Mouse (Mus musculus) left cerebral cortex, adult 2 months (tissue): ENCODE results near the gene Rpl26. TPM values are rescaled to one million over a fixed set of nuclear protein-coding genes. Genes with fewer than 3 reads are reported as not detected.
A peak's percentile ranks its signal among the peaks of the same experiment; 100 is the strongest.

Experiments
- DNase-seq, 2 experiments: peaks; one replicate each; pipeline ENCODE4 v3.0.0; 2021 to 2022; ENCODE audit warnings: low spot score in 2 of 2, mixed read lengths in 1 of 2; ENCODE audit errors: extremely low spot score in 1 of 2
- H3K27ac ChIP-seq: fragments of 200-600 bp; 2 replicates; pipeline ENCODE4 v1.8.1; 2022
- H3K4me3 ChIP-seq: fragments of 200-600 bp; 2 replicates; pipeline ENCODE4 v1.8.1; 2022
- CTCF ChIP-seq: fragments of 200-600 bp; IDR thresholded peaks from 2 replicates; pipeline ENCODE4 v1.8.1; 2022; ENCODE audit warnings: antibody characterized with exemption, mild to moderate bottlenecking, moderate library complexity
- intact Hi-C: fragments of 180-260 bp; cut with DNase I; formaldehyde crosslinking; loops from one replicate; pipeline ENCODE4 v1.15.1; 2025
- total RNA-seq, 2 experiments: library from RNA; stranded (reverse); gene quantifications; 2 replicates each; pipeline ENCODE4 v1.2.3; 2021

Rpl26 gene
- total RNA-seq, 2 experiments from 2014 or later = 727 to 749 TPM

DNA sequence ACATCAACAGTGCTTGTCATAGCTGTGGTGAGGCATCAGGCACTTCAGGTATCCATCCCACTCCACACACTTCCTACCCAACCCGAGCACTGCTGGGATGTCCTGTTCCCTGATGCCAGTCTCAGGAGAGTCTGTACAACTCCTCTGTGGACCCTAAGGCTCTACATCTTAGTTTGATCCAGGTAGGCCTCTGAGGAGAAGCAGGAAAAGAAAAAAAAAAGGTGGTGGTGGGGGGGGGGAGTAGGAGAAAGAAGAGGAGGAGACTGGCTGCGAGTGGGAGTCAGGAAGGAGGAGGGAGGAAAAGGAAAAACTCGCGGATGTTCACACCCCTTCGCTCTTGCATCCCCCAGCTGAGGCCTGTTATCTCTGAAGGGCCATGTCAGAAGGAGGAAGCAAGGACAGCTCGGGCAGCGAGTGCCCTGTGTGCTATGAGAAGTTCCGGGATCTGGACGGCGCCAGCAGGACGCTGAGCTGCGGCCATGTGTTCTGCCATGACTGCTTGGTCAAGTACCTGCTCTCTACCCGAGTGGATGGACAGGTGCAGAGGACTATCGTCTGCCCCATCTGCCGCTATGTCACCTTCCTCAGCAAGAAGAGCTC, 9.1 kb upstream of the Rpl26 start:
- intact Hi-C loops = no loop called here
- TF ChIP-seq CTCF = no peak
- DNase-seq = no peak
- H3K4me3 ChIP-seq = no peak overlapping the region
- no peak overlapping the region for H3K27ac ChIP-seq

DNA sequence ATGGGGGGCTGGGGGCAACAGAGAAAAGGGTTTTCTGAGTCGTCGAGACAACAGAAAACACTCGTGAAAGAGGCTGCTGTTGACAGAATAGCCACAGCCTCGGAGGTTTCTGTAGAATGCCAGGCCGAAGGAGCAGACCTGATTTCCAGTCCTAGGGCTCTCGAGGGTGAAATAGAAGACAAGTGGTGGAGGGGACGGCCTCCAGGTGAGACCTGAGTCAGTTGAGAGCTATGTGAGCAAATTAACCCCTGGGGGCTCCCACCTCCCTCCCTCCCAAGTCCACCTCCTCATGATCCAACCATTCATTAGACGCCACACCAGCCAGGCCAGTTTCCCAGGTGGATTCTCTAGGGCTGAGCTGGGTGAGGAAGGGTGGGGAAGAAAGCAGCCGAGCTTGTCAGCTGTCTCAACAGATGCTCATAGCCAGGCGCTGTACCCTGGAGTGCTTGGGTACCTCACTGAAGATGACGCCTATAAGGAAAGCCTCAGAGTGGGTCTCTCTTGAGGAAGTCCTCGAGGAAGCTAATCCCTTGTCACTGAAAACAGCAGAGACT, 7.4 kb upstream of the Rpl26 start:
- no peak for TF ChIP-seq CTCF
- no peak for DNase-seq
- Histone ChIP-seq H3K4me3 (no peak overlapping the region), H3K27ac (no peak overlapping the region)
- intact Hi-C loops = no loop called here

DNA sequence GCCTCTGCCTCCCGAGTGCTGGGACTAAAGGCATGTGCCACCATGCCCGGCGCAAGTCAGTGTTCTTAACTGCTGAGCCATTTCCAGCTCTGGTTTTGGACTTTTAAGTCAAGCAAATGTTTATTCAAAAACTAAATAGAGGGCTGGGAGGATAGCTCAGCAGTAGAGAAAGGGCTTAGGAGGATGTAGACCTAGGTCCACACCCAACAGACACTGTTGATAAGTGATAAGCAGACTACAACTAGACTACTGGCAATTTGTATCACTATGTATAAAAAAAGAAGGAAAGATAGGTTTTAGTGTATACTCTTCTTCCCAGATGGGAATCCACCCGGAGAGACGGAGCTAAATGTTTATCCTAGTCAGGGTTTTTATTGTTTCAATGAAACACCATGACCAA, 5.1 kb upstream of the Rpl26 start:
- Histone ChIP-seq H3K4me3 (no peak overlapping the region), H3K27ac (no peak overlapping the region)
- intact Hi-C loops = no loop called here
- no peak for DNase-seq
- TF ChIP-seq CTCF = no peak

- DNase-seq = no peak
- intact Hi-C loops = no loop called here
These were observed 4.3 kb upstream of the Rpl26 start for GRCm38 (mm10) chr11:68897120-68897519.

DNA sequence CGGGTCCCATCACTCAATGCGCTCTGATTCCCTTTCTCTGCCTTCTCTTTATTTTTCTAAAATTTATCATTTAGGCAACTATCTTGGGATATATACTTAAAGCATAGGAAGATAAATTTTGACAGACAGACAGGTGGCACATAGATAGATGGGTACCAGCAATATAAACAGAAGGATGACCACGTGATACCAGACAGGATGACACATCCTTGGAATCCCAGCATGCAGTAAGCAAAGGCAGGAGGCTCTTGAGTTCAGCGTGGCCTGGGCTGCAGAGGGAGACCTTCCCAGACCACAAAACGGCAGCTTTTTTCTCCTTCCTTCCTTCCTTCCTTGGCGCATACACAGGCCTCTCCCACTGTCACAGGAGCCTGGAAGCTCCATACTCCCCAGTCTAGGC, 3.5 kb upstream of the Rpl26 start:
- Histone ChIP-seq H3K27ac (no peak overlapping the region), H3K4me3 (no peak overlapping the region)
- intact Hi-C loops = no loop called here
- no peak for DNase-seq
- TF ChIP-seq CTCF = no peak

More at GRCm38 (mm10) chr11:68897120-68897519, 4.3 kb upstream of the Rpl26 start:
- H3K27ac ChIP-seq = no peak overlapping the region
- H3K4me3 ChIP-seq = no peak overlapping the region
- peak; percentile 73 for TF ChIP-seq CTCF

- Histone ChIP-seq H3K27ac (no peak overlapping the region), H3K4me3 (no peak overlapping the region)
- no peak for TF ChIP-seq CTCF
- DNase-seq = no peak
- intact Hi-C loops = no loop called here
These were observed 2.6 kb upstream of the Rpl26 start for GRCm38 (mm10) chr11:68898790-68899189.

DNA sequence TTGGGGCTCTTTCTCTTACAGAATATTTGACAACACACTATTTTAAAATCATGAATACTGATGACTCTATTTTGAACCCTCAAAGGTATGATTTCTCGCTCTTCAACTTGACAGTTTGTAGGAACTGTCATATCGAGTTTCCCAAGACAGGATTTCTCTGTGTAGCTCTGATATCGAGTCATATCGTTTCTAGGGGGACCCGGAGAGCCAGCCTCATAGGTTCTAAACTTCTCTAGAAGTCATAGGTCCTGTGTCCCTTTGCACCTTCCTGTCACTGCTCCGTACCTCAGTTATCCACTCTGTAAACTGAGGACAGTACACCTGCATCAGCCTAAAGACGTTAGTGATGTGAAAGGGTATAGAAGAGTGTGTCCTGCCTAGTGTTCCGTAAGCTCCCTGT, 1.6 kb upstream of the Rpl26 start:
- no peak overlapping the region for H3K4me3 ChIP-seq
- no peak for DNase-seq
- no peak for TF ChIP-seq CTCF
- H3K27ac ChIP-seq = no peak overlapping the region
- intact Hi-C loops = loop anchor here (5.0 kb wide), 1 partner anchor 67 kb away; the partner anchor contains the start of gene Slc25a35

DNA sequence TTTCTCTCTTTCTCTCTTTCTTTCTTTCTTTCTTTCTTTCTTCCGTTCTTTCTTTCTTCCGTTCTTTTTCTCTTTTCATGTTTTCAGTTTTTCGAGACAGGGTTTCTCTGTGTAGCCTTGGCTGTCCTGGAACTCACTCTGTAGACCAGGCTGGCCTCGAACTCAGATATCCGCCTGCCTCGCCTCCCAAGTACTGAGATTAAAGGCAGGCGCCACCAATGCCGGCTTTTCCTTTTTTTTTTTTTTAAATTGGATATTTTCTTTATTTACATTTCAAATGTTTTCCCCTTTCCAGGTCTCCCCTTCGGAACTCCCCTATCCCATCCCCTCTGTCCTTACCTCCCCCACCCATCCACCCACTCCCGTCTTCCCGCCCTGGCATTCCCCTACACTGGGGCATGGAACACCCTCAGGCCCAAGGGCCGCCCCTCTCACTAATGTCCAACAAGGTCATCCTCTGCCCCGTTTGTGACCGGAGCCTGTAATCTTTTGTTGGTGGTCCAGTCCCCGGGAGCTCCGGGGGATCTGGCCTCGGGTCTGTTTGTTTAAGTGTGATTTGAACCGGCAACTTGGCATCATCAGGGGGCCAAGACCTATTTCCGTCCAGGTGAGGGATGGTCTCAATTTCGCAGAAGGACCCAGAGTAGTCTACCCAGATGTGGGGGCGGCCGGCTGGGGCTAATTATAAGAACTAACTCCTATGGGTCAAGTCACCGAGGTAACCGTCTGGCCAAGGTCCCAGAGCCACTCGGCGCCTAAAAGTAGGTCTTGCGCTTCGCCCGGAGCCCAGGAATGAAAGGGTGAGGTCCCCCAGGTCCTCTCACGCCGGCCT, 648 bp upstream of the Rpl26 start:
- no peak for TF ChIP-seq CTCF
- DNase-seq = no peak
- Histone ChIP-seq H3K4me3 (peak overlapping the region; percentile 80), H3K27ac (peak overlapping the region; percentile 92)
- intact Hi-C loops = loop anchor here (5.0 kb wide), 1 partner anchor 67 kb away; the partner anchor contains the start of gene Slc25a35

GRCm38 (mm10) chr11:68902047-68902364, 623 bp downstream of the Rpl26 start:
- intact Hi-C loops = loop anchor here (5.0 kb wide), 1 partner anchor 65 kb away; the partner anchor contains the start of gene Slc25a35
- peak overlapping the region; percentile 89 for H3K27ac ChIP-seq
- DNase-seq = no peak
- TF ChIP-seq CTCF = no peak
- peak overlapping the region; percentile 80 for H3K4me3 ChIP-seq

DNA sequence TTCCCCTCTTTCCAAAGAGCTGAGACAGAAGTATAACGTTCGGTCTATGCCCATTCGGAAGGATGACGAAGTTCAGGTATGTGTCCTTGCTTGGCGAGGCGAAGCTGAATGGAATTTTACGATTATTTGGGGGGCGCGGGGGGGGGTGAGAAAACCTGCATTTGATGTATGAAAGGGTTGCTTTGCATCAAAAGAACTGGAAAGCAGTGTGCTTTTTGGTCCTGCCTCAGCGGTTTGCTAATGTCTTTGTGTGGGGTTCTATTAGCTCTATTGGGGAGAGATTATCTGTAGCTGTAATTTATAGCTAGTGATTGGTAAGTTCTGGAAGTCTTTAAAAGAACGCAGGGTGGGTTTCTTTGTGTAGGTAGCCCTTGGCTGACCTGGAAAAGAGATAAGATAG, 984 bp downstream of the Rpl26 start:
- no peak overlapping the region for H3K27ac ChIP-seq
- TF ChIP-seq CTCF = no peak
- intact Hi-C loops = loop anchor here (5.0 kb wide), 1 partner anchor 65 kb away; the partner anchor contains the start of gene Slc25a35

GRCm38 (mm10) chr11:68902823-68903222, 1.4 kb downstream of the Rpl26 start:
- peak overlapping the region; percentile 80 for H3K4me3 ChIP-seq
- intact Hi-C loops = loop anchor here (5.0 kb wide), 1 partner anchor 64 kb away; the partner anchor contains the start of gene Slc25a35
- no peak overlapping the region for H3K27ac ChIP-seq
- TF ChIP-seq CTCF = no peak
- no peak for DNase-seq

More for the DNA sequence above, 984 bp downstream of the Rpl26 start:
- peak overlapping the region; percentile 80 for H3K4me3 ChIP-seq
- DNase-seq = no peak

GRCm38 (mm10) chr11:68903775-68904174, 2.4 kb downstream of the Rpl26 start:
- H3K4me3 ChIP-seq = no peak overlapping the region
- DNase-seq = no peak
- no peak overlapping the region for H3K27ac ChIP-seq
- intact Hi-C loops = loop anchor here (1.0 to 5.0 kb wide), 4 partner anchors 35 to 133 kb away; partner anchors contain the start of gene Slc25a35
- no peak for TF ChIP-seq CTCF
